Mouse (Mus musculus): ENCODE data around the gene Hoxb3. TPM values are rescaled to one million over a fixed set of nuclear protein-coding genes. Genes with fewer than 3 reads are reported as not detected.

Hoxb3 gene
- polyA plus RNA-seq, 1 experiment: 2.0 TPM

- H3K4me1 ChIP-seq (ENCODE audit: control insufficient read depth, insufficient read depth, insufficient read length, low read length): peaks cover 5% of the 10 kb centered on the region; the same call in 1 of the 2 replicates
- peak overlapping the region; percentile 75 for H3K27ac ChIP-seq (replicated peaks; ENCODE audit: low read depth, low read length)
- peak overlapping the region; percentile 64 for H3K4me3 ChIP-seq (ENCODE audit: insufficient read depth, low read depth, low read length)
Observed at GRCm38 (mm10) chr11:96304381-96305195, 18.5 kb upstream of the Hoxb3 start.

GRCm38 (mm10) chr11:96305505-96306182 lies 17.5 kb upstream of the Hoxb3 start:
- Histone ChIP-seq H3K4me3 (ENCODE audit: insufficient read depth, low read depth, low read length) (peak overlapping the region; percentile 16; the same call in 1 of the 2 replicates), H3K27ac (replicated peaks; ENCODE audit: low read depth, low read length) (peak overlapping the region; percentile 21; the same call in 1 of the 2 replicates), H3K4me1 (ENCODE audit: control insufficient read depth, insufficient read depth, insufficient read length, low read length) (peaks cover 11% of the 10 kb centered on the region; the same call in 1 of the 2 replicates)

DNA sequence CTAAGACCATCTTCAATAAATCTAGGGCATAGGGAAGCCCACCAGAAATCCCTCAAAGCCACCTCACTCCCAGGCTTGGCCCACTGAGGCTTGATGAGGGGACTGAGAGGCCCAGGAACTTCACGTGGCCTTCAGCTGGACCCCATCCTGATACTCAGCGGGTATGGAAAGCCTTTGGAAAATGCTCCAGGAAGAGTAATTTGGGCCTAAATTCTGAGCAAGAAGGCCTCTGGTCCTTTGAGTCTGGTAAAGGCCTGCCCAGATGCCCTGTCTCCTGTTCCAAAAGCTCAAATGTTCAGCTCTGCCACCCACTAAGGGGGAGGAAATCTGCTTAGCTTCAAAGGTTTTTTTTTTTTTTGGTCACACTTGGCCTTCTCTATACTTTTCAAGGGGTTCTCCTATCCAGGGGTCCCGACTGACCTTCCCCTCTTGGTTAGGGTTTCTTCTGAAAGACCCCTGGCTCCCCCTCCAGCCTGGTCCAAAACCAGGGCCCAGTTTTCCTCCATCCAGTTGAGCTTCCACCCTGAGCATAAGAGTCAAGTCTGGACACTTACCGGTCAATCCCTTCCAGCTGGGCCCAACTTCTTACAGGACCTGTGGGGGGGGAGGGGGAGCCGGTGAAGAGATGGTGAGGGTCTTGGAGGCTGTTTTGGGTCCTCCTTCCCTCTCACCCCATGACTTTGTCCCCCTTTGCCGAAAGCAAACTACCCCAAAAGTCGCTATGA lies 16.8 kb upstream of the Hoxb3 start:
- peak overlapping the region; percentile 21; the same call in 1 of the 2 replicates for H3K27ac ChIP-seq (replicated peaks; ENCODE audit: low read depth, low read length)
- no peak overlapping the region for H3K4me3 ChIP-seq (ENCODE audit: insufficient read depth, low read depth, low read length)
- H3K4me1 ChIP-seq (ENCODE audit: control insufficient read depth, insufficient read depth, insufficient read length, low read length): peaks cover 13% of the 10 kb centered on the region; the same call in 1 of the 2 replicates

DNA sequence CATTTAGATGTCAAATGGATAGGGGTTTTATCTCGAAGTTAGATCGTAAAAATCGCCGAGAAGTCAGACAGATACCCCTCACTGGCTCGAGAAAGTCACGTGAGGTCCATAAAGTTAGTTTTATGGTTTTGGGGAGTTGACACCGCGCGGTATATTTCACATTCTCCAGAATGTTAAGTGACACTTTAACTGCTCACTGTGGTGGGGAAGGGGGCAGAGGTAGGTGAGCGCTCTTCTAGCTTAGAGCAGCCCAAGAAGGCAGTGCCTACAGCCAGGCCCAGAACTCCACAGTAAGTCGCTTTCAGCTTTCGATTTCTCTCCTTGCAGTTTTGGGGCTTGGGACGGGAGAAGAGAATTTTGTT lies 16.2 kb upstream of the Hoxb3 start:
- Histone ChIP-seq H3K4me3 (ENCODE audit: insufficient read depth, low read depth, low read length) (no peak overlapping the region), H3K27ac (replicated peaks; ENCODE audit: low read depth, low read length) (no peak overlapping the region), H3K4me1 (ENCODE audit: control insufficient read depth, insufficient read depth, insufficient read length, low read length) (peaks cover 13% of the 10 kb centered on the region; the same call in 1 of the 2 replicates)

- peaks cover 17% of the 10 kb centered on the region for H3K4me1 ChIP-seq (ENCODE audit: control insufficient read depth, insufficient read depth, insufficient read length, low read length)
- H3K27ac ChIP-seq (replicated peaks; ENCODE audit: low read depth, low read length): peak overlapping the region; percentile 70
- H3K4me3 ChIP-seq (ENCODE audit: insufficient read depth, low read depth, low read length): no peak overlapping the region
Observed at GRCm38 (mm10) chr11:96308763-96309162, 14.4 kb upstream of the Hoxb3 start.

- Histone ChIP-seq H3K4me3 (ENCODE audit: insufficient read depth, low read depth, low read length) (no peak overlapping the region), H3K27ac (replicated peaks; ENCODE audit: low read depth, low read length) (peak overlapping the region; percentile 70), H3K4me1 (ENCODE audit: control insufficient read depth, insufficient read depth, insufficient read length, low read length) (peaks cover 21% of the 10 kb centered on the region)
Observed at GRCm38 (mm10) chr11:96309288-96309687, 13.8 kb upstream of the Hoxb3 start.

- Histone ChIP-seq H3K27ac (replicated peaks; ENCODE audit: low read depth, low read length) (peak overlapping the region; percentile 70), H3K4me3 (ENCODE audit: insufficient read depth, low read depth, low read length) (peak overlapping the region; percentile 20; the same call in 1 of the 2 replicates), H3K4me1 (ENCODE audit: control insufficient read depth, insufficient read depth, insufficient read length, low read length) (peaks cover 21% of the 10 kb centered on the region)
Observed at GRCm38 (mm10) chr11:96310183-96310938, 12.8 kb upstream of the Hoxb3 start.

DNA sequence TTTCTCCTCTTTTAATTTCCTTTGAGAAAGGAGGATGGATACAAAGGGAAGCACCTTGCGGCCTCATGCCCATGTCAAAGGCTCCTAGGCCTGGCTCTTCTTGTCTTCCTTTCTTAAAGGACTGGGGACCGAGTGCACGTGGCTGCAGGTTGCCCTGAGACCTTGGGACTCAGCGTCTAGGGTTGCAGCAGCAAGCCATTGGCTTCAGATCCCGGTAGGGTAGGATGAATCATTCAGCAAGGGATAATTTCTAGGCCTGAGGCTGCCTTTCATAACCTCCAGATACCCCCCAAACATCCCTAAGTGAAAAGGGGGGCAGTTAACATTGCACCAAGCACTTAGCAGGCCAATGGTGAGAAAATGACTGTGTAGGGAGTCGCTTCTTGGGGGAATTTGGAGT lies 12.0 kb upstream of the Hoxb3 start:
- peak overlapping the region; percentile 49 for H3K4me3 ChIP-seq (ENCODE audit: insufficient read depth, low read depth, low read length)
- H3K27ac ChIP-seq (replicated peaks; ENCODE audit: low read depth, low read length): peak overlapping the region; percentile 70
- peaks cover 21% of the 10 kb centered on the region for H3K4me1 ChIP-seq (ENCODE audit: control insufficient read depth, insufficient read depth, insufficient read length, low read length)

- H3K27ac ChIP-seq (replicated peaks; ENCODE audit: low read depth, low read length): peak overlapping the region; percentile 70
- H3K4me1 ChIP-seq (ENCODE audit: control insufficient read depth, insufficient read depth, insufficient read length, low read length): peaks cover 21% of the 10 kb centered on the region
- H3K4me3 ChIP-seq (ENCODE audit: insufficient read depth, low read depth, low read length): peak overlapping the region; percentile 56
Observed at GRCm38 (mm10) chr11:96311520-96312417, 11.4 kb upstream of the Hoxb3 start.

- Histone ChIP-seq H3K4me3 (ENCODE audit: insufficient read depth, low read depth, low read length) (no peak overlapping the region), H3K4me1 (ENCODE audit: control insufficient read depth, insufficient read depth, insufficient read length, low read length) (peaks cover 21% of the 10 kb centered on the region), H3K27ac (replicated peaks; ENCODE audit: low read depth, low read length) (peak overlapping the region; percentile 95; the same call in 1 of the 2 replicates)
Observed at GRCm38 (mm10) chr11:96313134-96313533, 10.0 kb upstream of the Hoxb3 start.

DNA sequence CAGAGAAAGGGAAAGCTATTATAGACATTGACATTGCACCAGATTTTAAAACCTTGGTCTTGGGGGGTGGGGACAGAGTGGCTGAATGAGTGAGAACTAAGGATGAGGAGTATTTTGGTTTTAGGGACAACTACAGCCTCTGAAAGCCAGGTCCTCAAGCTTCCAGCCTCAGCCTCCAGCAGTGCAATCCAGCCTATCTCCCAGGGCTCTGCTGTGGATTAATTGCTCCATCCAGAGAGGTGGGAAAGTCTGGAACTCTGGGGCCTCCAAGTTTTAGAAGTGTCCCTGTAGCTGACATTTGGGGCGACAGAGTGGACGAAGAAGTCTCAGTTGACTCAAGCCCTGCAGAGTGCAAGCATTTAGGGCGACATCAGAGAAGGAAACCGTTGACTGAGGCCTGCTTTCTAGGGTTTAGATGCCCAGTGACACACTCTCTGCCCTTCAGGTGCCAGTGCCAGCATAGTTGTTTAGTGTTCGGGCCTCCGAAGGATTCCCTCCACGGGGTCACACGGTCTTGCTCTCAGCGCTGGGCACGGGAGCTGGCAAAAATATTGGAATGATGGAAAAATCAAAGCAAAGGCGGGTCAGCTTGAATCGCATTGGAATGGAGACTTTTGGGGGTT lies 9.2 kb upstream of the Hoxb3 start:
- Histone ChIP-seq H3K4me1 (ENCODE audit: control insufficient read depth, insufficient read depth, insufficient read length, low read length) (peaks cover 18% of the 10 kb centered on the region), H3K4me3 (ENCODE audit: insufficient read depth, low read depth, low read length) (peak overlapping the region; percentile 95), H3K27ac (replicated peaks; ENCODE audit: low read depth, low read length) (peak overlapping the region; percentile 95)

DNA sequence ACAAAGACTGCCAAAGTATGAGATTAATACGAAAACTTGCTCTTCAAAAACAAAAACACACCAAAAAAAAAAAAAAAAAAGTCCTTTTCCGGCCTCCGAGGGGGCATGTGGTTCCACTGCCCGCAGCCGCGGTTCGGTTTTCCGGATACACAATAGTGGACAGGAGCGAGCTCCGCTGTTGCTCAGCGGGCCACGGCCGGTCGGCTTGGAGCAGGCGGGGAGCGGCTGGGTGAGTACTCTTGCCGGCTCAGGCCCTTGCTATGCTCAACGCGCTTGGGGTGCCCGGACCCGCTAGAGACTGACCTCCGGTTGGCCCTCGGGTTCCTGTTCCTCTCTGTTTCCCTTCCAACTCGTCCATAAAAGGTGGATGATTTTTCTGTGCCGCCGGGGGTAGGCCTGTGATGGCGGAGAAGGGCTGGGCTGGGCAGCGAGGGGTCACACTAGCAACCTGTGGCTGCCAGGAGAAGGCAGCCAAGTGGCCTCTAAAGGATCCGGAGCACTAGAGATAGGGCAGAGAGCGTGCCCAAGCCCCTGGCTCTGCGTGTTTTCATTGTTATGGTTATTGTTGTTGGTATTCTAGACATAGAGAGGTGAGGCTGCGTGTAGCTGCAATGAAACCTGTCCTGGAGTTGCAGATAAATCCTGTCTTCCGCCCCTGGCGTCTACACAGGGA lies 8.3 kb upstream of the Hoxb3 start:
- peak overlapping the region; percentile 95 for H3K27ac ChIP-seq (replicated peaks; ENCODE audit: low read depth, low read length)

GRCm38 (mm10) chr11:96315344-96315681 lies 7.8 kb upstream of the Hoxb3 start:
- peak overlapping the region; percentile 95 for H3K4me3 ChIP-seq (ENCODE audit: insufficient read depth, low read depth, low read length)
- H3K4me1 ChIP-seq (ENCODE audit: control insufficient read depth, insufficient read depth, insufficient read length, low read length): peaks cover 13% of the 10 kb centered on the region
- peak overlapping the region; percentile 95 for H3K27ac ChIP-seq (replicated peaks; ENCODE audit: low read depth, low read length)

More for the DNA sequence above, 8.3 kb upstream of the Hoxb3 start:
- H3K4me1 ChIP-seq (ENCODE audit: control insufficient read depth, insufficient read depth, insufficient read length, low read length): peaks cover 17% of the 10 kb centered on the region
- peak overlapping the region; percentile 95 for H3K4me3 ChIP-seq (ENCODE audit: insufficient read depth, low read depth, low read length)
